ENCODE assay signal across 12 mouse cellular contexts in the genomic region with DNA sequence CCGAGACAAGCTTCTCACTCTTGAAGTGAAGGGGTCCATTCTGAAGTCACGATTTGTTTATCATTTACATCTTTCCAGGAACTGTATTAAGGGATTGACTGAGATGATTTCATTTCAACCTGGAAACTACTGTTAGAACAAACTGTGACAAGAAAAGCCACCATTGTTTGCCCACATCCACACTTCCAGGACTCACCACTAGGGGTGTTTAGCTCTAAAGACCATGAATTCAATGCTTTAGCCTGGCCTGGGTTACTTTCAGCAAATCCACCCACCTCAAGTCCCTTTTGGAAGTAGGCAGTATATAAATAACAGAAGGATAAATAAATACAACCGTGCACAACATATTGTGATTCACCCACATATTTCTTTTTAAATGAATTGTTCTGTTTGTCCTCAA.
DNase-seq lines count a peak whose midpoint lies in the region; TF ChIP-seq lines count a peak whose summit lies in the region.
"Had no signal": no experiment of that assay in that cellular context is flagged by ENCODE, and none has a peak within 500 bp of the region (broad histone marks: within the 10 kb centered on the region; RNA-seq: fewer than 3 reads in every experiment).

No protein-coding gene starts in this region.

- H3K4me1 ChIP-seq in E14TG2a.4 (replicated peaks; ENCODE audit: low read depth, low read length) = no peaks in the 10 kb centered on the region

- no peak overlapping the region for H3K27ac ChIP-seq in layer of hippocampus, adult 2 months

- H3K4me3 ChIP-seq in layer of hippocampus, adult 2 months = no peak overlapping the region
- H3K4me3 ChIP-seq in E14TG2a.4 (replicated peaks; ENCODE audit: low read length) = no peak overlapping the region

- no peaks in the 10 kb centered on the region for H3K36me3 ChIP-seq in E14TG2a.4 (ENCODE audit: insufficient read depth, low read length)

- peak; percentile 78 for TF ChIP-seq CTCF in layer of hippocampus, adult 2 months (conservative IDR thresholded peaks at IDR 0.05)
- peak; percentile 75 for TF ChIP-seq CTCF in E14TG2a.4 (conservative IDR thresholded peaks at IDR 0.05; ENCODE audit: low read length)

- H3K27me3 ChIP-seq in E14TG2a.4 (ENCODE audit: insufficient read depth, low read length) = no peaks in the 10 kb centered on the region

- H3K9me3 ChIP-seq in E14TG2a.4 (ENCODE audit: low read length) = no peaks in the 10 kb centered on the region

- DNase-seq in embryo, embryonic 10 days (ENCODE audit: low spot score) = peak; percentile 20
- DNase-seq in embryo, embryonic 9.5 days (ENCODE audit: extremely low spot score) = no peak
- DNase-seq in layer of hippocampus, adult 2 months (ENCODE audit: low spot score in 2 of 2) = peak in 1 of 2 experiments; percentile 10
- no peak for DNase-seq in layer of hippocampus, adult 9-10 months (ENCODE audit: low spot score)
- DNase-seq in embryo, embryonic 10.5 days (ENCODE audit: low spot score) = peak; percentile 49
- no peak for DNase-seq in gastrocnemius, adult 8-10 months (ENCODE audit: low spot score in 2 of 2)
- no peak for DNase-seq in left cerebral cortex, adult 9 months (ENCODE audit: low spot score in 2 of 2)
- DNase-seq: B cell, adult 2 months; kidney, adult 11 months; lung, adult 2 months; thymus, postnatal 14 days had no signal

Comparison
In these comparisons a context has a peak if more than half of its experiments do, and no peak if none do; other contexts are left out.
1. DNase-seq: peak in embryo, embryonic 10 days (single experiment) and embryo, embryonic 10.5 days (single experiment); none in embryo, embryonic 9.5 days (single experiment), layer of hippocampus, adult 9-10 months (single experiment), gastrocnemius, adult 8-10 months (0 of 2) and left cerebral cortex, adult 9 months (0 of 2).